Mouse (Mus musculus) liver, adult 2 months (tissue): ENCODE results near the gene Ankrd11.

Experiments
- CTCF ChIP-seq: fragments of 200-500 bp; IDR thresholded peaks from 2 replicates; pipeline ENCODE4 v1.5.1; 2011; ENCODE audit warnings: low read depth, low read length, control low read depth
- POLR2A ChIP-seq: fragments of 200-500 bp; IDR thresholded peaks from 2 replicates; pipeline ENCODE4 v1.6.1; 2011; ENCODE audit warnings: low read length, control low read depth; ENCODE audit not compliant: insufficient read depth; ENCODE audit errors: extremely low read depth

- TF ChIP-seq POLR2A (no peak), CTCF (no peak)
Observed at GRCm38 (mm10) chr8:122875186-122875585, 166.9 kb downstream of the Ankrd11 start.
